Comparison of ENCODE assay signal across 8 mouse cellular contexts in the genomic region with DNA sequence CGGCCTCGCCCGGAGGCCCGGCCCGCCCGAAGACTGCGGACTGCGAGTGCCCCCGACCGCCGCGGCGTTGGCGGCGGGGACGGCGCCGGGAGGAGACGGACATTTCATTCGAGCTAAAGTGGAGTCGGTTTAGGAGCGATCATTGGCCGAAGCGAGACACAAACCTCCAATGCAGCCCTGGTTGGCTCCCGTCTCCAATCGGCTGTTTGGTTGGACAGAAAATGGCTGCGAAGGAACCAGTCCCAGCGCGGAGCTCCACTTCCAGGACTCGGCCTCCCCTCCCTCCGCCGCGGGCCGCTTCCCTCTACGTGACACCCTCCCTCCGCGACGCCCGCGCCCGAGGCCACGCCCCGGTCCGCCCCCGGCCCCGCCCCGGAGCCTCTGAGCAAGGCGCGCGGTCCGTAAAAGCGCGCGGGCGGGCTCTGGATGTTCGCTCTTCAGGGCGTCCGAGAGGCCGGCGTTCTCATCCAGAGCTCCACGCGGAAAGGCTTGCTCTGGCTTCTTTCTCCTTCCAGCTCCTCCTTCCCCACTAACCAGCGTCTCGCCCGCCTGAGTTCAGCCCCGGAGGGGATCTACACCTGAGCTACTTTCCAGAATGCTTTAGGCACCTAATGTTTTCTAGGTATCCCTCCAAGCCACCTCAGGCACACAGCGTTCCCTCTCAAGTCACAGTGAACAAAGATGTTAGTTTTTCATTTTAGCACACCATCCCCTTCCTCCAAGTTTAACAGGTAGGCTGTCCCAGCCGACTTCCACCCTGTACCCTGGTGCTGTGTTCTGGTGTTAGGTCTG. TPM values are rescaled to one million over a fixed set of nuclear protein-coding genes. Genes with fewer than 3 reads are reported as not detected.
DNase-seq lines count a peak whose midpoint lies in the region; ATAC-seq and TF ChIP-seq lines count a peak whose summit lies in the region.

Gene Nfyb, minus strand, starts transcription at position 305 of the 792 bp plus-strand sequence.

- H3K9me3 ChIP-seq in forebrain, embryonic 10.5 days, result no peaks in the 10 kb centered on the region
- no peaks in the 10 kb centered on the region for H3K9me3 ChIP-seq in heart, embryonic 15.5 days (replicated peaks)
- no peaks in the 10 kb centered on the region for H3K9me3 ChIP-seq in liver, embryonic 14.5 days (ENCODE audit: control insufficient read depth, low read length)
- no peaks in the 10 kb centered on the region for H3K9me3 ChIP-seq in neural tube, embryonic 11.5 days (ENCODE audit: control insufficient read depth, low read length)
- H3K9me3 ChIP-seq in stomach, postnatal 0 days (ENCODE audit: control insufficient read depth, low read length), result no peaks in the 10 kb centered on the region

- DNase-seq in CD8-positive naive resting alpha-beta T cell, adult 2 months (ENCODE audit: low read depth in 2 of 2, low spot score in 2 of 2), result peak; percentile 96
- DNase-seq in c-Kit-positive CD71-negative TER-119-negative erythroid progenitor cells, embryonic 14.5 days (ENCODE audit: low read depth), result peak; percentile 88
- peak; percentile 98 for DNase-seq in forebrain, embryonic 10.5 days (ENCODE audit: extremely low spot score, low spot score)
- peak; percentile 96 to 99 for DNase-seq in kidney, postnatal 25 days
- DNase-seq in liver, embryonic 14.5 days (ENCODE audit: low read depth in 3 of 3, low spot score in 3 of 3), result peak; percentile 93 to 94 (median 94)
- peak; percentile 97 for DNase-seq in neural tube, embryonic 11.5 days (ENCODE audit: low spot score)
- peak; percentile 97 for DNase-seq in stomach, postnatal 0 days (ENCODE audit: low spot score)

- H3K4me3 ChIP-seq in forebrain, embryonic 10.5 days, result peak within 1 kb of the TSS; percentile 96
- peak within 1 kb of the TSS; percentile 93 for H3K4me3 ChIP-seq in heart, embryonic 15.5 days
- peak within 1 kb of the TSS; percentile 72 to 85 for H3K4me3 ChIP-seq in liver, embryonic 14.5 days (ENCODE audit: insufficient read depth in 1 of 2, low read depth in 2 of 2, low read length in 2 of 2)
- peak within 1 kb of the TSS; percentile 94 for H3K4me3 ChIP-seq in neural tube, embryonic 11.5 days (ENCODE audit: low read depth, low read length)
- H3K4me3 ChIP-seq in stomach, postnatal 0 days (ENCODE audit: low read depth, low read length), result peak within 1 kb of the TSS; percentile 87

- peak; percentile 97 for ATAC-seq in heart, embryonic 15.5 days (replicated peaks; ENCODE audit: insufficient number of reproducible peaks, insufficient read depth, low FRiP score, low read depth)
- ATAC-seq in liver, embryonic 14.5 days (ENCODE audit: insufficient read depth), result peak; percentile 94
- ATAC-seq in neural tube, embryonic 11.5 days (ENCODE audit: insufficient read depth, low FRiP score, low TSS enrichment), result peak; percentile 96
- ATAC-seq in stomach, postnatal 0 days (ENCODE audit: low FRiP score, low TSS enrichment), result peak; percentile 99

- peak within 1 kb of the TSS; percentile 99 for H3K9ac ChIP-seq in heart, embryonic 15.5 days
- H3K9ac ChIP-seq in liver, embryonic 14.5 days (replicated peaks), result peak within 1 kb of the TSS; percentile 99
- H3K9ac ChIP-seq in neural tube, embryonic 11.5 days (ENCODE audit: low read length), result peak within 1 kb of the TSS; percentile 98
- H3K9ac ChIP-seq in stomach, postnatal 0 days (ENCODE audit: low read length), result peak within 1 kb of the TSS; percentile 97

- TF ChIP-seq EP300 in liver, embryonic 14.5 days (IDR thresholded peaks at IDR 0.05; ENCODE audit: low read depth), result 0 out of 2 replicates have a peak, but pooled peaks have one; percentile 14
- TF ChIP-seq EP300 in stomach, postnatal 0 days (optimal IDR thresholded peaks at IDR 0.05), result no peak

- peak within 1 kb of the TSS; percentile 86 for H3K4me2 ChIP-seq in heart, embryonic 15.5 days
- H3K4me2 ChIP-seq in liver, embryonic 14.5 days (ENCODE audit: low read depth), result peak within 1 kb of the TSS; percentile 94
- peak within 1 kb of the TSS; percentile 70 for H3K4me2 ChIP-seq in neural tube, embryonic 11.5 days (ENCODE audit: low read depth)
- H3K4me2 ChIP-seq in stomach, postnatal 0 days (replicated peaks; ENCODE audit: low read depth), result peak within 1 kb of the TSS; percentile 72

- under 1% methylated on average over 63 of the region's 68 CpGs for WGBS in forebrain, embryonic 10.5 days
- WGBS in heart, embryonic 15.5 days, result under 1% methylated on average over 67 of the region's 68 CpGs
- 1% methylated on average over 60 of the region's 68 CpGs for WGBS in liver, embryonic 14.5 days (ENCODE audit: insufficient replicate concordance)
- under 1% methylated on average over 58 of the region's 68 CpGs for WGBS in neural tube, embryonic 11.5 days
- under 1% methylated on average over 56 of the region's 68 CpGs for WGBS in stomach, postnatal 0 days

- H3K27me3 ChIP-seq in forebrain, embryonic 10.5 days (ENCODE audit: poor library complexity, severe bottlenecking), result no peaks in the 10 kb centered on the region
- no peaks in the 10 kb centered on the region for H3K27me3 ChIP-seq in heart, embryonic 15.5 days
- H3K27me3 ChIP-seq in liver, embryonic 14.5 days (ENCODE audit: control insufficient read depth, insufficient read depth, low read length), result no peaks in the 10 kb centered on the region
- no peaks in the 10 kb centered on the region for H3K27me3 ChIP-seq in neural tube, embryonic 11.5 days (ENCODE audit: control insufficient read depth, insufficient read depth, low read length)
- no peaks in the 10 kb centered on the region for H3K27me3 ChIP-seq in stomach, postnatal 0 days (ENCODE audit: control insufficient read depth, insufficient read depth, low read length)

- H3K27ac ChIP-seq in forebrain, embryonic 10.5 days, result peak within 1 kb of the TSS; percentile 100
- peak within 1 kb of the TSS; percentile 99 for H3K27ac ChIP-seq in heart, embryonic 15.5 days
- peak within 1 kb of the TSS; percentile 95 for H3K27ac ChIP-seq in liver, embryonic 14.5 days
- H3K27ac ChIP-seq in neural tube, embryonic 11.5 days (ENCODE audit: low read depth, low read length), result peak within 1 kb of the TSS; percentile 100
- peak within 1 kb of the TSS; percentile 100 for H3K27ac ChIP-seq in stomach, postnatal 0 days (replicated peaks)

- peaks cover 26% of the 10 kb centered on the region for H3K36me3 ChIP-seq in forebrain, embryonic 10.5 days (replicated peaks)
- H3K36me3 ChIP-seq in heart, embryonic 15.5 days, result peaks cover 16% of the 10 kb centered on the region
- H3K36me3 ChIP-seq in liver, embryonic 14.5 days (replicated peaks; ENCODE audit: control insufficient read depth, insufficient read depth, low read depth), result peaks cover 16% of the 10 kb centered on the region
- peaks cover 2% of the 10 kb centered on the region for H3K36me3 ChIP-seq in neural tube, embryonic 11.5 days (ENCODE audit: control insufficient read depth, insufficient read depth, low read length)
- no peaks in the 10 kb centered on the region; the same call in 1 of the 2 replicates for H3K36me3 ChIP-seq in stomach, postnatal 0 days (ENCODE audit: control insufficient read depth, insufficient read depth, low read length)

- TF ChIP-seq CTCF in liver, embryonic 14.5 days (IDR thresholded peaks at IDR 0.05; ENCODE audit: low read depth), result no peak
- no peak for TF ChIP-seq CTCF in stomach, postnatal 0 days (IDR thresholded peaks at IDR 0.05; ENCODE audit: low read depth)

- peaks cover 43% of the 10 kb centered on the region for H3K4me1 ChIP-seq in forebrain, embryonic 10.5 days
- H3K4me1 ChIP-seq in heart, embryonic 15.5 days (replicated peaks), result peaks cover 29% of the 10 kb centered on the region
- H3K4me1 ChIP-seq in liver, embryonic 14.5 days (replicated peaks; ENCODE audit: control insufficient read depth in 2 of 2, insufficient read depth in 2 of 2, low read length in 1 of 2), result peaks cover 9 to 28% of the 10 kb centered on the region in 2 experiments; a peak in 3 of 4 replicates
- H3K4me1 ChIP-seq in neural tube, embryonic 11.5 days (ENCODE audit: control insufficient read depth, insufficient read depth, low read length), result peaks cover 10% of the 10 kb centered on the region; the same call in 1 of the 2 replicates
- H3K4me1 ChIP-seq in stomach, postnatal 0 days (replicated peaks; ENCODE audit: control insufficient read depth, insufficient read depth), result no peaks in the 10 kb centered on the region; the same call in 1 of the 2 replicates

RNA-seq across cellular contexts. Expression of gene Nfyb, which starts in this region (rescaled TPM):
- 63.8 and 64.3 TPM in 2 replicates for polyA plus RNA-seq in forebrain, embryonic 10.5 days (2016; fragmentation: Nextera tagmentation; extraction: Ambion mirVana)
- 22.2 and 27.5 TPM in 2 replicates for polyA plus RNA-seq in heart, embryonic 15.5 days (2015; fragmentation: Nextera tagmentation; extraction: Ambion mirVana)
- 14.4 and 22.0 TPM in 2 replicates for polyA plus RNA-seq in liver, embryonic 14.5 days (2012; rRNA removed)
- polyA plus RNA-seq in liver, embryonic 14.5 days (2014; fragmentation: Nextera tagmentation; extraction: Ambion mirVana), result 31.9 and 32.4 TPM in 2 replicates
- 73.9 and 74.9 TPM in 2 replicates for polyA plus RNA-seq in neural tube, embryonic 11.5 days (2014; fragmentation: Nextera tagmentation; extraction: Ambion mirVana)
- 20.3 and 23.8 TPM in 2 replicates for polyA plus RNA-seq in stomach, postnatal 0 days (2015; fragmentation: Nextera tagmentation; extraction: Ambion mirVana)

Comparison
In these comparisons a context has a peak if more than half of its experiments do, and no peak if none do; other contexts are left out.
1. Peak in every context shown above with its lines: DNase-seq, ATAC-seq, H3K4me3 ChIP-seq and H3K27ac ChIP-seq.